Mouse (Mus musculus) spleen, postnatal 14 days (tissue): ENCODE data around the gene Mall.
A peak's percentile ranks its signal among the peaks of the same experiment; 100 is the strongest.

Source experiments
- DNase-seq, 2 experiments: peaks; one replicate each; pipeline ENCODE4 v3.0.0; 2021 to 2022; ENCODE audit warnings: low spot score in 2 of 2

Mall gene

DNA sequence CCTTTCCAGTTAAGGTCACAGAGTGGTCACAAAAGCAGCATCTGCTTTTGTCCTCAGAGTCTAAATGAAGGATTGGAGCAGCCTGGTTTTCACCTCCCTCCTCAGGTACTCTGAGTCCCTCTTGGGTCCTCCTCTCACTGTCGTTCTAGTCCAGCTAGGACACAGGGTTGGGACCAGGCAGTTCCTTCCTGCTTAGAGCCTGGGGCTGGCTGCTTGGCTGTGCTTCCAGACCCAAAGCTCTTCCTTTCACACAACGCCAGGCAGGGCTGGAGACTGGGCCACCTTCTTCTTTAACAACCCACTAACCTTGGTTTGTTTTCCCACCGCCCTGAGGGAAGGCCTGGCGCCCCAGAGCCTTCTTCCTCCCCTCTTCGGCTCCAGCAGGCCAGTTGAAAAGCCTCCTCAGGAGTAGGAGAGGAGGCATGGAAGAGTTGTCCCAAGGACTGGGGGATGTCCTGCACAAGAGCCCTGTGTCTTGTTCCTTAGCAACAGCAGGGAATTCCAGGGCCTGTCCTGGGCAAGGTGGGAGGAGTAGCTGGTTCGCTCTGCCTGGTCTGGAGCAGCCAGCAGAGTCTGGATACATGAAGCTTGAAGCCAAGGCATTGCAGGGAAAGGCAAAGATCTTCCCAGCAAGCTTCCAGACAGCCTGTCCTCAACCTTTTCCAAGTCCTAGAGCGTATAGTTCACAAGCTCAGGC is 717 bp upstream of the Mall start:
- DNase-seq, result no peak

DNA sequence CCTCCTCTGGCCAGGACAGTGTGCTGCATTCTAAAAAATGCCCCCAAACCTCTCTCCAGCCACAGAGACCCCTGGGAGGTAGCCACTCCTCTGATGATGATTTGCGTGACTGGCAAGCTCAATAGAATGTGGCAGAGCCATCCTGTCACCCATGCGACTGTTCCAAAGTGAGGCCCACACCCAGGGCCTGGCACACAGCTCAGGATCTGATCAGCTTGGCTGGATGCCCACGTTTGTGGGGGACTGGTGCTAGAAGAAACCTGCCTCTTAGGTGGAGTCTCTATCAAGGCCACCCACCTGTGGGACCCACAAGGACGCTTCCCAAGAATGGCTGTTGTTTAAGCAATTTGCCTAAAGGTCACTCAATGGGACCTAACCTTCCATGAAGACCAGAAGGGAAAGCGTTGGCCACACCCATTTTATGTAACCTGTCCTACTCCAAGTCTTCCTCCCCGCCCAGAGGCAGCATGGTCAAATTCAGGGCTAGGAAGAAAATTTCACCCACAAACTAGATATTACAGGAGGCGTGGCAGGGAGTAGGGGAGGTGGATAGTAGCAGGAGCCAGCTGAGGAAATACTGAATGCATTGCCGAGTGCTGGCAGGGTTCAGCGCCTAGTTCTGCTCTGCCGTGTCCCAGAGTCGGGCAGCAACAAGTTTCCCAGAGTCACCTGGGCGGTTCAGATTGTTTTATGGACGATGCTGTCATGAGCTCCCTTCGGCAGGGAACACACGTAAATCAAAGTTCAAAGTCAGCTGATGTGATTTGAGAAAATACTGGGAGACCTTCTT is 876 bp downstream of the Mall start:
- DNase-seq, result no peak

DNA sequence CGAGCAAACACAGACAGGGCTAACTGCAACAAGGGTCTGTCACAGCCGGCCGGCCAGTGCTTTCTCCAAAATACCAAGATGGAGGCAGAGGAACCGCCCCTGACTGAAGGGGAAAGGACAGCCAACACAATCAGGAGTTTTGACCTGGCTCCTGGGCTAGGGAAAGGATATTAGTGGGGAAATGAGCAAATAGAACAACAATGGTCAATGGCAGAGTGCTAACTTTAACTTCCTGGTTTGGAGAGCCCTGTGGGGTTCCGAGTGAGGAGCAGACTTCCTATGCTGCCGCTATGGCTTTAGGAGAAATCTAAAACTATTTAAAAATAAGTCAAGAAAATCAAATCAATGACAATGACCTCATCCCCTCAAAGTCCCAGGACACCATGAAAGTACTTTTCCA is 1.6 kb downstream of the Mall start:
- DNase-seq, result no peak

DNA sequence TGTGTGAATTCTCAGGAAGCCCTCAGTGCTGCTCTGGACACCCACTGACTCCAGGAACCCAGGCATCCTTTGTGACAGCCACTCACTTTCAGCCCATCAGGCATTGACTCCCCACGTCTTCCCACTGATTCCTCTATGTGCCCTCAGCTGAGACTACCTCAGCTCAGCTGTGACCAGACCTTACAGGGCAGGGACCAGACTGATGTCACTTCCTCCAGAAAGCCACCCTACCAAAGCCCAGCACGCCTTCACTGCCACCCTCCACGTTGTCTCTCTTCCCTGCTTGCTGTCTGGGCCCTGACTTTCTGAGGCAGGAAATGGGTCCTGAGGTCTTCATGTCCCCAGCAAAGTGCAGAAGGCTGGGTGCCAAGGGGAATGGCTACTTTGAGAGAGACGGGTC is 6.5 kb downstream of the Mall start:
- no peak for DNase-seq

DNA sequence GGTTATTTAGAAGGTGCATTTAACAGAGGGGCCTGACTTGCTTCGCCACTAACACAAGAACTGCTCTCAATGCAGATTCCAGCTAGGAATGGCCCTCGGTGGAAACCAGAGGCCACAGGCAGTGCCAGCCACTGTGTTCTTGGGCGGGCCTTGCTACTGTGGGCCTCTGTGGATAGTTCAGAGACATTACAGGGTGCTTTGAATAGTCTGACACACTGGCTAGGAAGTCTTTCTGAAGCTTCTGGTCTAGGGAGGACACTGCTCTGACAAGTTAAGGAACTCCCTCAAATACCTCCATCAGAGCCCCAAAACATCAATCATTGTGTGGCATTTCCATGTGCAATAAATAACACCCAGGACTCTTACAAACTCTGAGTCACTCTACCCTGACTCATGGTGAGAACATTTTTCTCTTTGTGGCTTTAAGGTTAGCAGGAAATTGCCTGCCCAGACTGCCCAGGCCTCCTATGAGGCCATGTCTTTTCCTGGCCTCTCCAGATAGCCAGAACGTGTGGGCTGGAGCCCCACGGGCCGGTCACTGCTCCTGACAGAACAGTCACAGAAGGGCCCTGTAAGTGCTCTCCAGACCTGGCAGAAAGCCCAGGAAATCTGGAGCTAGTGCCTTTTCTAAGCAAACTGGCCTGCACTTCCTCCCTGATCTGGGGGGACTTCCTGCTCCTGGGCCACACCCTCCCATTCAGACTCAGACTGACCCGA is 7.4 kb downstream of the Mall start:
- DNase-seq, result peak in 1 of 2 experiments; percentile 8

DNA sequence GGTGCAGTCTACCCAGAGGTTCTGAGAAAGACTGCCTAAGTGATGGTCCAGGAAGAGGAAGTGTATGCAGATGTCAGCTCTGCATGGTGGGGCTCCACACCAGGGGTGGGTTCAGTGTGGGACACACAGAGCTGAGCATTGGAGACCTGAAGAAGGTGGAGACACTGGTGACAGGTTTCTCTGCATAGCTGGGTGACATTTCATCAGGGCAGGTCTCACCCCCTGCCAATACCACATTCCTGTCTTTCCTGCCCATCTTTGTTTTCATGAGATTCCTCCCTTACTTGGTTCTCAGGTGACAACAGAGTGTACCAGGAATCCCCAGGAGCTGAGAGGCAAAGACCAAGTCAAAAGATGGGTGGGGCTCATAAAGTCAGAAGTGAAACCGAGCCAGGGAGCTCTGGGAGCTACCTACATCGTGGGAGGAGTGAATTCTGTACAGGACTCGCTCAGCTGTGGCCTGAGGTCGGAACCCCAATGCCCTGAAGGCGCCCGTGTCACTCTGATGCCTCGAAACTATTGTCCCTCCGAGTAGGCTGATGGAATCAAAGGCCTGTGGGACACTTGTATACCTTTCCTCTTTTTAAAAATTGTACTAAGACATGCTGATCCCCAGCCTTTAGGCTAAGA is 10.8 kb downstream of the Mall start:
- peak in 1 of 2 experiments; percentile 27 for DNase-seq

DNA sequence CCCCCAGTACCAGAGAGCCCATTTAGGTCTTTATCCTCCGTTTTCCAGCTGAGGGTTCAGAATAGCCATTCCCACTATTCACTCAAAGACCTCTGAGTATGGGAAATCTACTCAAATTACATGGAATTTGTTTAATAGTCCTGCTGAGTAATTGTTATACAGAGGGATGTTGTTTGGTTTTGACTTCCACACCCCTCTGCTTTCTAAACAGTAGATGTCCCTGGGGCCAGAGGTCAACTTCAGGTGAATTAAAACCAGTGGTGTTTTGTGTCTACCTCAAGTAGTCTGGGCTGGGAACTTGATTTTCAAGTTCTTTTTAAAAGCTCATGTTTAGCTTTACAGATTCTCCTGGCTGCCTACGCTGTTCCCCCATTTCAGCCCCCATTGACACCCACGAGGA is 15.0 kb downstream of the Mall start:
- no peak for DNase-seq

DNA sequence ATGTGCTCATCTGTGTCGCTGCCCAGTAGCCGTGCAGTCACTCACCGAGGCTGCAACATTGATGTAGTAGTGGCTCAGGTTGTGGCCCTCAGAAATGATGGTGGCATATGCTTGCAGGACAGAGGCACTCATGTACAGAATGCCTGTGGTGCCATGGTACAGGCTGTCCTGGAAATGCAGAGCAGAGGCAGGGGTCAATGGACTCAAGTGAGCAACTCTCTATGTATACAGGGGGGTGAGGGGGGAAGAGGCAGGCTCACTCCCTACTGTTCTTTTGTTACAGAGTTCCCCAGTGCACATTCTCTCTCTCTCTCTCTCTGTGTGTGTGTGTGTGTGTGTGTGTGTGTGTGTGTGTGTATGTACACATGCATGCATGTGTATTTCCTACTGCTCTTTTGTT is 20.9 kb downstream of the Mall start:
- no peak for DNase-seq

DNA sequence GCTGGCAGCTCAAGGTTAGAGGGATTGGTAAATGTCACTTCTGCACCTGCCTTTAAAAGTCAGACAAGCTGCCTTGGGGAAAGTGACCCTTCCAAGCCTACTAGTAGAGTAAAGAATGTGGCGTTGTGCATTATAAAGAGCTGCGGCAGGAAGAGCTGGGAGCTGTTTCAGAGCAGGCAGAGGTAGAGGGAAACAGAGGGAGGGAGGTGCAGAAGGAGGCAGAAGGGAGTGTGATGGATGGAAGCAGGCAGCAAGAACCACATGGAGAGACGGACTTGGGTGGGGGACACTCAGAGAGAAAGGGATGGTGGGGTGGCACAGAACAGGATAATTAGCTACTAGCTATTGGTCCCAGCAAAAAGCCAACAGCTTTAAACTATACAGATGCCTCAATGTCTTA is 21.7 kb downstream of the Mall start:
- DNase-seq, result no peak

DNA sequence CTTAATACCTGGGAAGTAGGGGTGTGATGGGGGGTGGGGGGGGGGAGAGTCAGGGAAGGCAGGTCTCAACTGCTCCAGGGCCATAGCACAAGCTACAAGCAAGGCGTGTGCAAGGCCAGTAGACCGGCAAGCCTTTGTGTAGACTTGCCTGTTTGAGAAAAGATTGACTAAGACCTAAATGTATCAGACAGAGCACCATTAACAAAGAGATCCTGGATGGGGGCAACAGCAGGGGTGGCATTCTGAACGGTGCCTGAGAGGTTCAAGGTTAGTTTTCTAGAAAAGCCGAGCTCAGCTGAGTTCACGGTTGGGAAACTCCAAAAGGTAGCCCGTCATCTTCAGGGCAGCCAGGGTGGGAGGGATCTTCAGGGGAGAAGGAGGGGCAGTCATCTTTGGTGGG is 24.5 kb downstream of the Mall start:
- DNase-seq, result no peak

DNA sequence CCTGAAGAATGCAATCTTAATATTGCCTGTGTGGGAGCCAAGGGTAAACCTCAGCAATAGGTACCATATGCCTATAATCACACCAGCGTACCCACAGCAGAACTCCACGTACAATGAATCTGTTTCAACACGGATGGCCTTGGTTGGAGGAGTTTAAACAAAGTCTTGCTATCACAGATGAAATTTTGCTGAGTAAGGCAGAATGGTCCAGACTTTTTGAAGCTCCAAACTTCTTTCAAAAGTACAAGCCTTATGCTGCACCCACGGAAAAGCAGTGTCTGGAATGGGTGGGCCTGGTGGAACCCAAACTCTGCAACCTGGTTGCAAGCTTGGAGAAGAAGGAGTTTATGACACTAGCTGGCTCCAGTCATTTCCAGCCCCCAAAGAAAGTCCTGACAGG is 40.5 kb downstream of the Mall start:
- no peak for DNase-seq

DNA sequence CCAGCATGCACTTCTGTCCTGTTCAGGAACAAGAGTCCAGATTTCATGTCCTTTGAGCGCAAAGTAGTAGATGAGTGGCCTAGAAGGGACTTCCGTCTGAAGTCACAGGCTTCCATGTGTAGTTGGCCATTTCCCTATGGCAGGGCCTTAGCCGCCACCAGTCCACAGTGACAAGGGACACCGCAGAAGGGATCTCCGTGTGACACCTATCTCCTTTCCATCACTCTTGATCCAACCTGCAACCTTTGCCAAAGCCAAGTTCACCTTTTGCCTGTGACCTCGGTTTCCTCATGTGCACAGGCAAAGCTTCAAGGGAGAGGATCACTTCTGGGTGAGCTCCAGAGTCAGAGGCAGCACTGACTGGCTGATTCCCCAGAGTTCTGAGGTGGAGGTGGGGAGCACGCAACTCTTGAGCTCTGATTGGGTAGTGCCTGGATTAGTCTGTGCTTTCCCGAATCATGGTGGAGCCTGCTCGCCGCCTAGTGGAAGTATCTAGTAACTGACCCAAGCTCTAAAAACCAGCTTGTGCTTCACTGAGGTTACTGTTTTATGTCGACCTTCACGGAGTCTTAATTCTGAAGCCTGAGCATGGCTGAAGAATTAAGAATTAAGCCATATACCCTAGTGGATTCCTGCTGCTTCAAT is 45.9 kb downstream of the Mall start:
- DNase-seq, result peak in 1 of 2 experiments; percentile 23

DNA sequence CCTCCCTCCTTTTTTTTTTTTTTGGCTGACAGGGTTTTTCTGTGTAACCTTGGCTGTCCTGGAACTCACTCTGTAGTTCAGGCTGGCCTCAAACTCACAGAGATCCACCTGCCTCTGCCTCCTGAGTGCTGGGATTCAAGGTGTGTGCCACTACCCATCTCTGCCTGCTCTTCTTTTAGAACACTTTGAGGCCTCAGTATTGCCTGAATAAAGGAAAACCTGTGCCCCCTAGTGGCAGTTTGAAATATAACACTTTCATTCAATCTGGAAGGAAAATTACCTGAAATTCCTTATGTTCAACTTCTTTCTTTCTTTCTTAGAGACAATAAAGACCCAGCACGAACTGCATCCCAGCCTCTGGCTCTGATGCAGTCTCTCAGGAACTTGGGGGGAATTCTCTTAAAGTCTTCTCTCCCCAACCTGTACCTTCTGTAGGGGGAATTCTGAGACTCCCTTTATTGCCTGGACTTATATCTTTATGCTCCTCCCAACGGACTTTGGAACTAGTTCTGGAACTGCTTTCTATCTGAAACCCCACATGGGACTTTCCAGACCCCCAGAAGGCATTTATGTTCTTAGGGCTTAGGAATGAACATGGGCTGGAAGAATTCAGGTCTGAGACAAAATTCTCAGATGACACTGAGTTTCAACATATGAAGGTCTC is 61.8 kb downstream of the Mall start:
- DNase-seq, result no peak

DNA sequence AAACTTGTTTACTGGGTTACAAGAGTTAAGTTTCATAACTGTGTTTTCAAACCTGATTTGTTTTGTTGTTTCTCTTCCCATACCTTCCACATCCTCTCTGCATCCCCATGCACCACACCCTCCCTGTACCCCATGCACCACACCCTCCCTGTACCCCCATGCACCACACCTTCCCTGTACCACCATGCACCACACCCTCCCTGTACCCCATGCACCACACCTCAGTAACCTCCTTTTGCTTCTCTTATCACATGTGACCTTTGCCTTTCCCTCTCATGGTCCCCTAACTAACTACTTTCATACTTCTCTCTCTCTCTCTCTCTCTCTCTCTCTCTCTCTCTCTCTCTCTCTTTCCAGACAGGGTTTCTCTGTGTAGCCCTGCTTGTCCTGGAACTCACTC is 62.7 kb downstream of the Mall start:
- DNase-seq, result no peak

DNA sequence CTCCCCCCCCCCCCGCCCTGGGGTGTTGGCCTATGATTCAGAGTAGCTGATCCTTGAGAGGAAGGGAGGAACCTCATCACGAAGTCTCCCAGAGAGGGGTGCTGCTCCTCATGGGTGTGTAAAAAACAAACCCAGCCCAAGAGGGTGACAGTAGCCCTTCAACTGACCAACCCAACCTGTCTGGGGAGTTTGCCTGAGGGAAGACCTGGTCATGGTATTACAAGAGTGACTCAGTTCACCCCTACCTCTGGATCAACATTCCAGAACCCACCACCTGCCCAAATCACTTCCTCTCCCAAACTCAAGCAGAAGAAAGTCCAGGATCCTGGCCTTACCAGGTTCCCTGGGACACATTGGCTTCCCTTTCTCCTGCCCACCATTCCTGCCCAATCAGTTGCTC is 67.0 kb downstream of the Mall start:
- DNase-seq, result no peak

DNA sequence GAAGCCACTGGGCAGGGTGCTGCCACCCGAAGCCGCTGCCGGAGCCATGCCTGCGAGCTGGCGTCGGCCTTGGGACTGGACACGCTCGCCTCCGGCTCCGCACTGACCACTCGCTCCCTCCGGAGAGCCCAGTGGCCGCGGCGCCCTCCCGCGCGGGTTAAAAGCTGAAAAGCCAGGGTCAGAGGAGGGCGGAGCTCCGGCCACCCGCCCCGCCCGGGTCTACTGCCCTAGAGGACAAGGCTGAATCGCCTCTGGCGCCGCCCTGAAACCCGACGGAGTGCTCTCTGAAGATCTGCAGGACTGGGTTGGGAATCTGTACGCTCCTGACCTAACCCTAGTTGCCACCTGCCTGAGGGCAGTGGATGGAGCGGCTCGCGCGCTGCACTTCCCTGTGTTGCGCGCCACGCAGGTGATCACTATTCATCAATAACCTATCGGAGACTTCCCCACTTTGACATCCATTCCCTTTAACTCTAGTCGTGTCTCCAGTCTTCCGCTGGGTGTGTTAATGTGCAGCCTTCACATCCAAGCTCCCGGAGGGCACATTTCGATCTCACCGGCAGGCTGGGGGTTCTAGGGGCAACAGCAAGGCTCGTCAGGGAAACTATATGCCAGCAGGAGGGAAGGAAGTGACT is 73.5 kb downstream of the Mall start, which contains the start of gene Mal:
TSS of gene Mal (minus strand) at position 610 of the 635 bp plus-strand sequence.
- no peak for DNase-seq

DNA sequence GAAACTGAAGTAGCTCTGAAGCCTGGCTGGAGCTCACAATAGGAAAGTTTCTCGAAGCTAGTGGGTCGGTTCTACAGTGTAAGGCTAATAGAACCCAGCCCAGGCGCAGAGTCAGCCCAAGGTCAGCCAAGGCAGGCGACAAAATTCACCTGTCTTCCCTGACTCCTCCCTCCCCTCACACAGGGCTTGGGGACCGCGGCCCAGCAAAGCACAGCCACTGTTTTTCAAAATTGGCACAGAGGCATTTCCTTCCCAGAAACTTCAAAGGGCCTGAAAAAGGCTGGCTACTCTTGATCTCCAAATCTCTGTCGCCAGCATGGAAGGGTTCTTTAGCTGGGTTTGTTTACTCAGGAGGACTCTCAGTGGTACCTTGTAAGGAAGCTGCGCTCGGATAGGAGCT is 74.3 kb downstream of the Mall start:
- DNase-seq, result no peak

DNA sequence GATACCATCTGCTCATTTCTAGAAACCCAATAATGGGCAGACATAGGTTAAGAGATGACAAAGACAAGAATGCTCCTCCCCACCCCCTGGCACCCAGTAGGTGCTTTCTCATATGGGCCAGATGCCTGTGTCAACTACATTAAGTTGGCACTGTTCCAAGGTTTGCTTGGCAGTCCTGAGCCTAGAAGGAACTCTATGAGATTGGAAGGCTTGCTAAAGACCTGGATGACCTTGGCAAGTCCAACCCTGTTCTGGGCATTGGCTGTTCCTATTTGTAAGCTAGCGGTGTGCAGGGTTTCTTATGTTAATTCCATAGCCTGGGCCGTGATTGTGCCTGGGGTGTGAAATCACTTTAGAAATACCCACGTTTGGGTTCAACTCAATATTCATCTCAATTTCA is 74.9 kb downstream of the Mall start:
- DNase-seq, result no peak
